Mouse (Mus musculus) liver, adult 2 months (tissue): ENCODE data around the gene Sf3b2.

Source experiments
- CTCF ChIP-seq: fragments of 200-500 bp; IDR thresholded peaks from 2 replicates; pipeline ENCODE4 v1.5.1; 2011; ENCODE audit warnings: low read depth, low read length, control low read depth
- POLR2A ChIP-seq: fragments of 200-500 bp; IDR thresholded peaks from 2 replicates; pipeline ENCODE4 v1.6.1; 2011; ENCODE audit warnings: low read length, control low read depth; ENCODE audit not compliant: insufficient read depth; ENCODE audit errors: extremely low read depth

- TF ChIP-seq POLR2A (no peak), CTCF (no peak)
Observed at GRCm38 (mm10) chr19:5268875-5269274, 26.4 kb downstream of the Sf3b2 start.
